Mouse (Mus musculus) embryo, embryonic 10.5 days (tissue): Measurements from ENCODE around the gene Dip2c.

Experiments
- DNase-seq: peaks from one replicate; pipeline ENCODE4 v3.0.0-alpha.2; 2015; ENCODE audit warnings: low spot score

The Dip2c gene

DNA sequence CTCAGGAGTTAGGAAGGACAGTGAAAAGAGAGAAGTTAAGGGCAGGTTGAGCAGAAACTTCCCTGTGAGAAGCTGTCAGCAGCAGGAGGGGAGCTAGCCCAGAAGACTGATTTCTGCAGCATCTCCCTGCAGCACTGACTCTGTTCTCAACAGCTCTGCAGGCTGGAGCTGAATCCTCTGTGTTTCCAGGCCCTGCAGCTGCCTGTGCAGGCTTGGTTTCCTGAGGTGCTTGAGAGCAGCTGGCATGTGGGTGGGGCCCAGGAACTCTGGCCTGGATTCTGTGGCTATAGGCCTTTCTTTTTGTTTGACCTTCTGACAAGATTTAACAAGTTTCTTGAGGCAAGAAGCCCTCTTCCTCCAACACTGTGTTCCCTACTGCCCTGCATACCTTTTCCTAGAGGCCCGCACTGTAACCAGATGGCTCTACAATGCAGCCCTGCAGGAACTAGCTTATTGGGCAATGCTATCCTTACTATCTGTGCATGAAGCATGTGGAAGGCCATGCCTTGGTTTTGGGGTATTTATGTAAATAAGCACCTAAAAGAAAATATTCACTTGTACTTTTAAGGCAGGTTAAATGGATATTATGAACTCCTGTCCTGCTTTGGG, 53.1 kb downstream of the Dip2c start:
- DNase-seq = peak; percentile 57

DNA sequence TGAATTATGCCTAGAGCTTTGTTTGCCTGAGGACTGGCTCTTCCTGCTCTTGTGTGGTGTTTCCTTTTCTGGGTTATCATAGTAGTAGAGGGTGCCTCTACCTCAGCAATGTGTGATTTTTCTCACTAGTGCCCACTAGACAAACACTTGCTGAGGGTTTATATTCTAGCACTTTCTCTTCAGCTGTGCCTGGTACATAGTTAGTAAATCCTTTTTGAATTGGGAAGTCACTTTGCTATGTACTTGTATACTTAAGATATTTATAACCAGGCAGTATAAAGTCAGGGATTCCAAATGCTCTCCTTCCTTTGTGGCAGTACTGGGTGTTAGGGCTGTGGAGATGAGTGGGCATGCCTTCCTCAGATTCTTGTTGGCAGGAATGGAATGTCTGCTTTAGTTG, 56.9 kb downstream of the Dip2c start:
- no peak for DNase-seq

DNA sequence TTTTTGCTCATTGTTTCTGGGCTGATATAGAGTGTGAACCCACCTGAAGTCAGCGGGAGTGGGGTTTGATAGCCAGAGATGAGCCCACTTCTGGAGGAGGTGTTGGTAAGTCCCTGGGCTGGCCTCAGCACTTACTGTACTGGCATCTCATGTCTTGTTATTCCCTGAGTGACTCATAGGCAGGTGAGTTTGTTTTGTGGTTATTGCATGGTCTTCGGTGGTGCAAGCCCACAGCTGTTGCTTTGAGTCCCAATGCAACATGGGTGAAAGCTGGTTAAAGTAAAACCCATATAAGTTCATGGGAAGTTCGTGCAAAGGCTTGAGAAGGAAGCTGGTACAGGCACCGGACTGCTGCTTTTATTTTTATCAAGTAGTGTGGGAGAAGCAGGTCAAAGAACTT, 64.0 kb downstream of the Dip2c start:
- no peak for DNase-seq

DNA sequence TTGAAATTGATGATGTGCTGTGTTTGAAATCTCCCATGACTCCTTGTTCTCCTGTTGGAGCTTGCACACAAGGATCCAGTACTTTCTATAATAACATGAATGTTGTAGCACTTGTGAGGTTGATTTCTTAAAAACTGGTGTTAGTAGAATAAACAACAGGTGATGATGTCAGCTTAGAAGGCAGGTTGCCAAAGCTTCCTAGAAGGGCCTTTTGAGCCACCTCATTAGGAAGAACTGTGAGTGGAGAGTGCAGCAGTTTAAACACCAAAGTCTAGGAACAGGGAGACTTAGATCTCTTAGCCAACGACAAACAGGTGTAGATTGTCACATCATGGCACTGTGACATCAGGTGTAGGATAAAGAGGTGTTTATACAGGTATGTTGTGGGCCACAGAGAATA, 66.4 kb downstream of the Dip2c start:
- DNase-seq = no peak

DNA sequence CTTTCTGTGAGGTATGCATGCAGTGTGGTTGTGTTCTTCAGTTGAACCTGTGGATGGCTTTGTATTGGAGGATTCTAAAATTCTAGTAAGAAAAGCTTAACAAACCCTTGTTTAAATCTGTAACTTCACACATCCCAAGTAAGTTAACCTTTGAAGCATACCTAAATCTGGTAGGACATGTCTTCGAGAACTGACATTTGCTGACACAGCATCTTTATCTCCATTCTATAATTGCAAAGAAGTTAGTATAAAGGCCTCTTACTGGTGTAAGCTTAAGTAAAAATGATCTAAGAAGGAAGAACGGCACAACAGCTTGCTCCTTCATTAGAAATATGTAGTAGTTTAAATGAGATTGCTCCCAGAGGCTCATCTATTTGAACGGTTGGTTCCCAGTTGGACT, 71.1 kb downstream of the Dip2c start:
- no peak for DNase-seq

DNA sequence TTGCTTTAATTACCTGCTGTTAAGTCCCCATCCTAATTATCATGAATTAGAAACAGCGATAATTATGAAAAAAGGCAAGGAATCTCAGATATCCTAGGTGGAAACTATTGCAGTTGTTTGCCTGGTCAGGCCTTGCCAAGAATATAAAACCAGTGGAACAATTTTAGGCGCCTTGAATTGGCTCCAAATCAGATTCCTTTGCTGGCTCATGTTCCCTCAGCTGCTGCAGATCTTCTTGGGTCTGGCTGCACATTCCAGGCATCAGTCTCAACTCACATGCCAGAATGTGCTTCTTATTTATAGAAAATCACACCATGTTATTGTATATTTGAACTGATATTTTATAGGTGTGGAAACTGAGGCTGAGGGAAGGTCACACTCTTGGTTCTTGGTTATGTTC, 74.3 kb downstream of the Dip2c start:
- DNase-seq = no peak

DNA sequence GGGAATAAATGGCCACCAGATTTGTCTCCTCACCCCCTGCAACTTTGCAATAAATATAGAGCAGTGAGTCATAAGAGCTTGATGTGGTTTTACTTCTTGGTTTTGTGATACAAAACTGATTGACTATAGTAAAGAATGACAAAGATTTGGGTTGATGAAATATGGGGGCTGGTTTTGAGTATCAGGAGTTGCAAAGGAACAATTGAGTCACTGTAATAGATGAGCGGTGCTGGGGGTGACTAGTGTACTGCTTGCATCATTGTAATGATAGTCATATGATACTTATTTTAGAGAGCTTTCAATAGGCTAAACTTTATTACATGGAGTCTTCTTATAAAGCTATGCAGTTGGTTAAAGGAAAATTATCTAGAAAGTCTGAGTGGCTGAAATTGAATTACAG, 77.6 kb downstream of the Dip2c start:
- DNase-seq = no peak

DNA sequence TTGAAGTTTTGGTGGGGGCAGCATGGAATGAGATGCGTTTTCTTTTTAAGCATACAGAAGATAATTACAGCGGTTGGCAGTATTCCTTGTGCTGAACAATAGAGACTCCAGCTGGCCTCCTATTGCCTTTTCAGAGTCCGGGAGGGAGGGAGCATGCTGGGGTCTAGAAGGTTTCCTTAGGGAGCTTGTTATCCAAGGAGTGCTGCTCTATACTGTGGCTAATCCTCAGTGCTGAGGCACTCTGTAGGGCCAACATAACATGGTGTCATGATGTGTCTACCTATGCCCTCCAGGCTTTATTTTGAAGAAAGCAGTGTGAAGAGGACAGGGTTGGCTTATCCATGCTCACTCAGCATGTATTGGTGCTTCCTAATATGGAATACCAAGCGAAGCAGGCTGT, 79.0 kb downstream of the Dip2c start:
- peak; percentile 29 for DNase-seq

DNA sequence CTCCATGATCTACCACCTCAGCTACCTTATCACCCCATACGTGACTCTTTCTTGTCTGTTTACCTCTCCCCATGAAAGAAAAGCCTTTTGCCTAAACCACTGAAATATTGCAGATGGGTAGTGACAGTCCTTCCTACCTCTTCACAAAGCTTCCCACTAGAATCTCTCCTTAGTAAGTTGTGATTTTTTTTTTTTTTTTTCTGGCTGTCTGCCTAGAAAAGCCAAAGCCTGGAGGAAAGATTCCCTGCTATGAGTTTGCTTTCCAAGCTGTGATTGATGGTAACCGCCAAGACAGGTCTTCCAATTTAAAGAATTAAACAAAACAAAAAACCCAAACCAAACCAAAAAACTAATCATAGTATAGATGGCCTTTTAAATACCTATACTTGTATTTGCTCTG, 85.1 kb downstream of the Dip2c start:
- no peak for DNase-seq

DNA sequence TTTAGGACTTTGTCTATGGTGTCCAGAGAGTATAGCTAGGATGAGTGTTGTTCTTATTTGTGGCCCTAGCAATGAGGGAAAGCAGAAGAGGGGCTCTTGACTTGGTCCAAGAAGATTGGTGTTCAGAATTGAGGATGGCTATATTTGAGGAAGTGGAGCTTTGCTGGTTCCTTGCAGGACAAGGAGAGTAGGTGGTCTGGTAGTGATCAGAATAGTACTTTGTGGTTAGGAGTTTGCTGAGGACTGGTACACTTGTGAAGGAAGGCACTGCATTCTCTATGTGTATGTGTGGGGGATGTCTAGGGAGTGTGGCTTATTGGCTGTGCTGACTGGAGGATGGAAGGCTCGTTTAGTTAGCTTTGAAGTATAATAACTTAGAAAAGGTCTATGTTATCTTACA, 95.1 kb downstream of the Dip2c start:
- no peak for DNase-seq

DNA sequence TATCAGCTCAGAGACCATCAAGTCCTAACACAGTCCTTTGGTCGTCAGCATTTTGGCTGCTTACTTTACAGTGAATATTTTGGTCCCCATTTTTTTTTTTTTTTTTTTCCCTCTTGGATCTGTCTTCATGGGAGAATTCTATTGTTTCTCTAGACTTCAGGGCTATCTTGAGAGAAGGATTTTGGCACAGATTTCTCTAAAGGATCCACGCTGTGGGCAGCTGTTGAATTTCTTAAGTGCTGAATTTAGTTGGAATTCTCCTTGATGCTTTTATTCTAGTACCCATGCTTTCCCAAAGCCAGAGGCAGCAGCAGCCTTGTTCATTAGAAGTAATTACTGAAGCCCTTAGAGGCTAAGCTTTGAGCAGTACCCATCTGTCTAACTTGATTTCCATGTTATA, 100.8 kb downstream of the Dip2c start:
- DNase-seq = no peak

DNA sequence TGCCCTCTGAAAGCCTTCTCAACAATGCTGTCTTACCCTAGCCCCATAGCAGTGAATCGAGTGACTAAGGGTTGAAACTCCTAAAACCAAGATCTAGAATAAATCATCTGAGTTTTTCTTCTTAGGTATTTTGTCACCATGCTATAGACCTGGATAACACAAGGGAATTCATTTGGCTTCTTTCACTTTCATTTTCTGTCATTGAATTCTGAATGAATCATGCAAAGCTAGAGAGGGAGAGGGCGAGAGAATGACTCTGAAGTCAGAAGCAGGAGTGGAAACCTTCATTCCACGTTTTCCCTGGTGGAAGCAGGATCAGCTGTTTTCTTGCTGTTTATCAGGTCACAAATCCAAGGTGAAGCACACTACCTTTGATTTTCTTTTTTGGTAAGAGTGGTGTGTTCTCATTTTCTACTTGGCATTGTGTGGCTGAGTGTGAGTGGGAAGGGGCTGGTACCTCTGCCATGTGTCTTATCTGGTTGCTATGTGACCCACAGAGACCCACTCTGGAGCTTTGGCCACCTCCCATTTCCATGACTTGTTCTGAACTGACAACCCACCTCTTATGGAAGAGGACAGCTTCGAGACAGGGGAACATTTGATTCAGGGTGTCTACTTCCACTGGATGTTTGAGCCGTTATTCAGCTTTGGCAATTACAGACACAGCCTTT, 104.5 kb downstream of the Dip2c start:
- no peak for DNase-seq

DNA sequence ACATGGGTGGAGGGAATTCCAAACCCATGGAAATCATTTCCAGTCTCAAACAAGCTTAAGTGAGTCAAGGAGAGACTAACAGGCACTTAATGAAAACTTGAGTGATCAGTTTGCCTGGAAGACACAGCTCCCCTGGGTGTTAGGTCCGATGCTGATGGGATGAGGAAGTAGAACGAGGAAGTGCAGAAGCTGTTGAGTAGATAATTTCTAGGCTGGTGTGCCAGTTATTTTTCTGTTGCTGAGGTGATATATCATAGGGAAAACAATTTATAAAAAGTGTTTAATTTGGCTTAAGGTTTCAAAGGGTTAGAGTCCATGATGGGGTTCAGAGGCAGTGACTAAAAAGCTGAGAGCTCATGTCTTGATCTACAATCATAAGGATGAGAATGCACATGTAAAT, 111.7 kb downstream of the Dip2c start:
- no peak for DNase-seq

DNA sequence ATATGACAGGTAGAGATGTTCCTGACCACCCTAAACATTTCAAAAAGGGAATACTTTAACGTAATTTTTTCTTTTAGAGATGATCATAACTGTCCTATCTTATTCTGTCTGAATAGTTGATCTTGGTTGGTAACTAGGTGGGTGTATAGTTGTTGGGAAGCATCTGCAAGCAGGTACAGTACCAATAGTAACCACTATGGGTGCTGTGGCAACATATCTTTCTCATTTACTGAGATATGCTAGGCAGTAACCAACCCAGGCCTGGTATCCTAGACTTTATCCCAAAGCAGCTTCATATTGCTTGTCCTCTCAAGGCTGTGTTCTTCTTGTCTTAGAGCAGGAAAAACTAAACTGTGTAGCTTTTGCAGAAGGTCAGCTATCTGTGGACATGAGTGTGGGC, 113.0 kb downstream of the Dip2c start:
- no peak for DNase-seq

DNA sequence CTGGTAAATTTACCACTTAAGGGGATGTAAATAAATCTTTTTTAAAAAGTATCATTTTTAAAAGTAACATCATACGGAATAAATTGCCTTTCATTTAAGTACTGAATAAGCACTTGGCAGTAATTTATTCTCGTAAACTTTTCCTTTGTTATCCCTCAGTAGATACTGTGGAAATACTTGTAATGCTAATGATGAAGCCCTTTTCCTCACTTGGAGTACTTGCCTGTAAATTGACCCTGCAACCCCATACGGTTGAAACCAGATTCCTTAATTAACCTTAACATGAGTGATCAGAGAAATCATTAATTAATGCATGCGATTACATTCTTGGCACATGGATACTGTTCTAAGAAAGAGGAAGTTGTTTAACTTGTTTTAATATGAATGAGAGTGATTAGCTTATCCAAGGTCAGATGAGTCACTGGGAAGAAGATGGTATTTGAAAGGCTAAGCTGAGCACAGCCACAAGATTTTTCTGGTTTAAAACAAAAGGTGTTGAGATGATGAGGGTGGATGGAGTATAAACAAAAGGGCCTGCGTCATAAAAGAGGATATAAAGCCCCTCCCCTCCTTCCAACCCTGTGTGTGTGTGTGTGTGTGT, 114.0 kb downstream of the Dip2c start:
- DNase-seq = no peak

DNA sequence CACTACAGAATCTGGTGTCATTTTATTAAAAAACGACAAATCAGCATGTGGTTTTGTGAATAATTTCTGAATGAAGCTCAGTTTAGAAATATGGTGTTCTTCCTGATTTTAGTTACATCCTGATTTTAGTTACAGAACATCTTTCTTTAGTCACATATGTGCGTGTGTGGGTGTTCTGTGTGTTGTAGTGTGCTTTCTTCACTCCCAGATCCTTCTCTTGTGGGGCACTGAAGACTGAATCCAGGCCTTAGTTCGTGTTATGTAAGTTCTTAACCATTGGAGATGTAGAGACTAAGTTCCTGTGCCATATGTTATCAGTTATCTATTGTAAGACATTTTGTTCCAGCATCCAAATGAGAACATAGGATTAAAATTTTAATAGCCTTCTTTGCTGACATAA, 117.1 kb downstream of the Dip2c start:
- DNase-seq = no peak

DNA sequence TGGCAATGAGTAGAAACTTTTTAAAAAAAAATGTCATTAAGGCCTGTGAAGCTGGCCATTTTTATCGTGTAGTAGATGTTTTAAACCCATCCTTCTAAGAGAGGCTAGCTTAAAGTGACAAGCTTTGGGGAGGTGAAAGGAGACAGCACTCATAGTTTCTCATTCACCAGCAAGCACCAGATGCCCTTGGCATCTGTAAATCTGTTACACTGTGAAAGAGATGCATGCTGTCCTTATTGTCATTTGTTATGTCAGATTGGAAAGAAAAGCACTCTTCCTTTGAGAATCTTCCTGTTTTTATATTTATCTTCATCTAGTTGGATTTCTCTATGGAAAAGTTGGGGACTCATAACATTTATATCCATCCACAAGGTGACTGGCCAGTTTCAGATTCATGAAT, 119.0 kb downstream of the Dip2c start:
- no peak for DNase-seq

DNA sequence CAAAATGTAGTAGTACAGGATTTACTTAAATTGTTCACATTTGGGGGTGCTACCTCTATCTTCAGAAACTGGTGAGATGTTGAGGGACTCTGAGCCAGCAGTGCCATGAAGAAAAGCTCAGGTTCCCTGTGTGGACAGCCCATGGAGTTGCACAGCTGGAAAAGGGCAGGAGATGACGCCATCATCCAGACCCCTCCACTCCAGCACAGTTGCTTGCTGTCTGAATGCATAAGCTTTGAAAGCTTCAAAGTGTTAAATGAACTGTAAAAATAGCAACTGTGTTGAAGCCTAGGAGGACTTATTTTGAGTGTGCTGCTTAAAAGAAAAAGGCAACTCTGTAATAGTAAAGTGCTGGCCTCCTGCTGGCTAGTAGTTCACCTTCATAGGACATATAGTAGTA, 122.5 kb downstream of the Dip2c start:
- DNase-seq = peak; percentile 12

DNA sequence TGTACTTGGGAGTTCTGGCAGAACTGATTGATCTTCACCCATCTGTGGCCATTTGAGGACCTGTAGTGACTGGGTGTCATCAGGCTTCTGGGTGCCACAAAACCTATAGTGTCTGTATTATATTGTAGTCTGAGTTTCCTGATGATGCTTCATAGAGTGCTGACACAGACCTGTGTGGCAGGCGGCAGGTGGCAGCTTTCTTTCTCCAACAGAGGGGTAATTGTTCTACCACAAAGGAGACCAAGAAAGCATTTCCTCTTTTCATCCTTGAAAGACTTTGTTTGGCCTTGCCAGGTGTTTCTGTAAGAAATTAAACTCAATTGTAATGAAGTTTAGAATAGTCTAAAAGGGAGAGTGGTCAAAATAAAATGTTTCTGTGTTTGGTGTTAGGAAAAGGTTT, 129.1 kb downstream of the Dip2c start:
- DNase-seq = no peak

DNA sequence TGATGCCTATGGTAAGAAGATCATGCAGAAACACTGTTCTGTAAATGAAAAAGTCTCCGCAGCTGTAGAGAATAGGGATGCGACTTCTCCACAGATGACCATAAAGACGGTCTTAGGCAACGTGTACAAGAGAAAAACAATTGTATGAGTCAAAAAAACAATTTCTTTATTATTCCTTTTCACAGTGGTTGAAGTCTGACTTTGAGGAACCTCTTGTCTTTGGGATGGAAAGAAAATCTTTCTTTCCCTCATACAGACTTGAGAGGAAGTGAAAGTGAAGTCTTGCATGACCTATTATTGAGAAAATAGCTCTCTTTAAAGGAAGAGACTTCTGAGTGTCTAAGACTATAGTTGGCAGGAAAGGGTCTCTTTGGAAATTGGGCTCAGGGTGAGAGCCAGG, 132.7 kb downstream of the Dip2c start:
- no peak for DNase-seq

DNA sequence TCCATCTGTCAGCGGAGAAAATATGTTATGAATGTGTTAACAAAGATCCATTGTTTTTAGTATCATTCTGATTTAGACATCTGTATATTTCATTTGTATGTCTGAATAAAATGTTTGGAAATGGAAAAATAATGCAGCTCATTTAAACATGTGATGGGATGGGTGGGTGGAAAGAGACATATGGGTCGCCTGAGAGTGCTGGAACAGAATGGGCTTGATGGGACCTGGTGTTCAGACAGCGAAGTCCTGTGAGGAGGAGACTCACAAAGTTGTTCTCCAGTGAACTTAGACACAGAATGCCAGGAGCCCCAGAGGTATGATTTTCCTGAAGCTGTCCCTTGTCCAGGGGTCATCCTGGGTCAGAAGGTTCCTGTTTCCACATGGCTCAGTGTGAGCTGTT, 142.1 kb downstream of the Dip2c start:
- DNase-seq = no peak

DNA sequence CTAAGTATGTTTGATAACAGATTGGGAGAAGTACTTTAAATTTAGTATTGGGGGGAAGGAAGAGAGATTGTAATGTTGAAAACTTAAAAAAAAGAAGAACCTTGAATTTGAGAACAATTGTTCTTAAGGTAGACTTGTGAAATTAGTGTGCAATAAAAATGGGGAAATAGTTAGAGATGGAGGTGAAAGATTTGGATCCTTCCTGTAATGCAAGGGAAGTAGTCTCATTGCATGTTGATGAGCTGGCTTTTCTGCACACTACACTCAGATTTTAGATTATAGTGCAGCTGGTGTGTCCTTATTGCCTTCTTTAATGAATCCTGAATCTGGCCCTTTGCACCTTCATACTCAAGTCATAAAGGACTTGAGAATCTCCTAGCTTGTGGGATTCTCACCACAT, 142.9 kb downstream of the Dip2c start:
- no peak for DNase-seq

DNA sequence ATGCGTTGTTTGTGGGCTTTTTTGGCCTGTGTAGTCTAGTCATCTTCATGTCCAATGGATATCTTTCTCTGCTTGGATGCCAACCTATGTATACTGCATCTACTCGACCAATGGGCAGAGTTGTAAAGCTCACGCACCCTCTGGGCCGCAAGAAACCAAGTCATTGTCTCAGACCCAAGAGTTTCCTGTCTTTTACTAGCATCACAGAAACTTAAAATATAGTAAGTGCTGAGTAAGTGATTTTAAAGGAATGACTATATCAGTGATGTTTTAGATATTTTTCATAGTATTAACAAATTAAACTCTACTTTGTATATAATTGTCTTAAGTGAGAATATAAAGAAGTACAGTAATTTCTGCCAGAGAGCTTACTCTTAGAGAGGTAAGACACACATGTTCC, 145.6 kb downstream of the Dip2c start:
- no peak for DNase-seq

DNA sequence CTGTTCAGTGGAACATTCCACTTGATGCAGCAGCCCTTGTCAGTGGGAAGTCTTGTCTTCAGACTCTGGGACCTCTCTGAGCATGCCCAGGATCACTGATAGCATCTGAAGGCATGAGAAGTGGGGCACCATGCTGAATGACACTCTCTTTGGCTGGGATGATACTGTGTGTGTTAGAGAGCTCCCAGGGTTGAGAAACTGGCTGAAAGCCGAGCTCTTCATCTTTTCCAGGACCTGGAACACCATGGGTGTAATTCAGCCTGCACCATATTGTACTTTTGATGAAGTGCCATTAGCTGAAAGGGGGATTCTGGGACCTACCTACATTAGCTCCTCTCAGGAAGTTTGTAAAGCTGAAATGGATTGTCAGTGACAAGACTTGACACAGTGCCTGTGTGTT, 146.5 kb downstream of the Dip2c start:
- DNase-seq = no peak
